Mouse (Mus musculus) liver, embryonic 14.5 days (tissue): ENCODE data around the gene Btbd9. TPM values are rescaled to one million over a fixed set of nuclear protein-coding genes. Genes with fewer than 3 reads are reported as not detected.

ENCODE experiments used
- ATAC-seq: fragments of 200-750 bp; cut with Nextera tagmentation; 2 replicates; pipeline ENCODE4 v1.8.0; 2017; ENCODE audit warnings: moderate number of reproducible peaks, mild to moderate bottlenecking, moderate library complexity; ENCODE audit not compliant: insufficient read depth
- DNase-seq, 3 experiments: peaks; one replicate each; pipeline ENCODE4 v3.0.0-alpha.2; 2012 to 2013; ENCODE audit warnings: low read depth in 3 of 3, low spot score in 3 of 3
- H3K27ac ChIP-seq: fragments of 300-500 bp; sonication (generic); 2 replicates; pipeline ENCODE4 v1.5.1; 2014; ENCODE audit warnings: moderate library complexity, mild to moderate bottlenecking, control low read depth, inconsistent platforms
- H3K27me3 ChIP-seq: fragments of 300-500 bp; sonication (generic); 2 replicates; pipeline ENCODE4 v1.6.1; 2014; ENCODE audit warnings: mild to moderate bottlenecking, low read length, moderate library complexity; ENCODE audit not compliant: control insufficient read depth, insufficient read depth
- H3K36me3 ChIP-seq: fragments of 300-500 bp; sonication (generic); replicated peaks from 2 replicates; pipeline ENCODE4 v1.6.1; 2014; ENCODE audit warnings: low read depth; ENCODE audit not compliant: control insufficient read depth, insufficient read depth
- H3K4me1 ChIP-seq, 2 experiments: fragments of 200-500 bp in 1 of 2; fragments of 300-500 bp in 1 of 2; sonication (generic) in 1 of 2; replicated peaks; 2 replicates each; pipeline ENCODE4 v1.6.1; 2012 to 2014; ENCODE audit warnings: antibody characterized with exemption in 1 of 2, inconsistent platforms in 1 of 2, low read length in 1 of 2; ENCODE audit not compliant: control insufficient read depth in 2 of 2, insufficient read depth in 2 of 2
- H3K4me2 ChIP-seq: fragments of 300-500 bp; sonication (generic); 2 replicates; pipeline ENCODE4 v1.6.1; 2014; ENCODE audit warnings: low read depth, mild to moderate bottlenecking, control low read depth, moderate library complexity
- H3K4me3 ChIP-seq, 2 experiments: fragments of 200-500 bp in 1 of 2; fragments of 300-500 bp in 1 of 2; sonication (generic) in 1 of 2; 2 replicates each; pipeline ENCODE4 v1.5.1; 2012 to 2014; ENCODE audit warnings: low read depth in 2 of 2, low read length in 2 of 2, mild to moderate bottlenecking in 2 of 2, control low read depth in 1 of 2, inconsistent platforms in 1 of 2, moderate library complexity in 1 of 2; ENCODE audit not compliant: insufficient read depth in 1 of 2
- H3K9ac ChIP-seq: fragments of 300-500 bp; sonication (generic); replicated peaks from 2 replicates; pipeline ENCODE4 v1.6.1; 2014; ENCODE audit warnings: mild to moderate bottlenecking, control low read depth, moderate library complexity
- H3K9me3 ChIP-seq: fragments of 300-500 bp; sonication (generic); 2 replicates; pipeline ENCODE4 v1.6.1; 2016; ENCODE audit warnings: low read length, mixed read lengths; ENCODE audit not compliant: control insufficient read depth
- CTCF ChIP-seq: IDR thresholded peaks from 2 replicates; pipeline ENCODE4 v1.5.1; 2016; ENCODE audit warnings: antibody characterized with exemption, low read depth, control low read depth
- EP300 ChIP-seq: IDR thresholded peaks from 2 replicates; pipeline ENCODE4 v1.6.1; 2016; ENCODE audit warnings: antibody characterized with exemption, low read depth
- WGBS: fragments of 180-500 bp; shearing (Covaris S2); extraction: QIAGEN DNeasy Blood & Tissue Kit; methylation state at CpG from one replicate; pipeline ENCODE4 v1.1.7; 2014; ENCODE audit not compliant: insufficient replicate concordance; 5-methylcytosine and 5-hydroxymethylcytosine counted together
- polyA plus RNA-seq, 2 experiments: library from polyadenylated mRNA; depleted of rRNA in 1 of 2; stranded (reverse) in 1 of 2; unstranded in 1 of 2; fragments of >200 nt; fragmentation: Nextera tagmentation in 1 of 2; extraction: Ambion mirVana in 1 of 2; gene quantifications; 2 replicates each; pipeline versions ENCODE4 v1.2.1 to v1.2.3; 2012 to 2014

Gene Btbd9
- polyA plus RNA-seq, 2 experiments, result 2.7 to 9.6 TPM

GRCm38 (mm10) chr17:30180197-30180596 lies 396.1 kb downstream of the Btbd9 start:
- TF ChIP-seq EP300 (no peak), CTCF (no peak)
- no peaks in the 10 kb centered on the region for H3K27me3 ChIP-seq
- no peak overlapping the region for H3K27ac ChIP-seq
- ATAC-seq (no peak), DNase-seq (no peak)
- H3K36me3 ChIP-seq, result no peaks in the 10 kb centered on the region
- H3K4me1 ChIP-seq, result no peaks in the 10 kb centered on the region
- no peak overlapping the region for H3K4me2 ChIP-seq
- H3K9ac ChIP-seq, result no peak overlapping the region
- H3K9me3 ChIP-seq, result no peaks in the 10 kb centered on the region
- WGBS, result 77% methylated on average over 6 of the region's 6 CpGs
- no peak overlapping the region for H3K4me3 ChIP-seq

GRCm38 (mm10) chr17:30178402-30178801 lies 397.9 kb downstream of the Btbd9 start:
- Histone ChIP-seq H3K4me1 (no peaks in the 10 kb centered on the region), H3K4me2 (no peak overlapping the region), H3K27ac (no peak overlapping the region), H3K36me3 (no peaks in the 10 kb centered on the region), H3K9me3 (no peaks in the 10 kb centered on the region), H3K27me3 (no peaks in the 10 kb centered on the region), H3K9ac (no peak overlapping the region), H3K4me3 (no peak overlapping the region)
- ATAC-seq (no peak), DNase-seq (no peak)
- WGBS, result 72% methylated on average over 1 of the region's 1 CpGs
- TF ChIP-seq CTCF (no peak), EP300 (no peak)

- 83% methylated on average over 4 of the region's 4 CpGs for WGBS
Observed at GRCm38 (mm10) chr17:30177435-30177834, 398.9 kb downstream of the Btbd9 start.

More at GRCm38 (mm10) chr17:30177435-30177834, 398.9 kb downstream of the Btbd9 start:
- Histone ChIP-seq H3K27me3 (no peaks in the 10 kb centered on the region), H3K4me3 (no peak overlapping the region), H3K9me3 (no peaks in the 10 kb centered on the region), H3K36me3 (no peaks in the 10 kb centered on the region), H3K4me2 (no peak overlapping the region), H3K4me1 (no peaks in the 10 kb centered on the region), H3K9ac (no peak overlapping the region), H3K27ac (no peak overlapping the region)
- DNase-seq (no peak), ATAC-seq (no peak)
- TF ChIP-seq CTCF, result no peak
- TF ChIP-seq EP300, result no peak

Other genes starting within 250 kb of the Btbd9 start
- gene Dnah8, start 47.9 kb upstream of the Btbd9 start, polyA plus RNA-seq (2012; rRNA removed), result 1.1 and 1.8 TPM in 2 replicates
- gene Dnah8, start 47.9 kb upstream of the Btbd9 start, polyA plus RNA-seq (2014; fragmentation: Nextera tagmentation; extraction: Ambion mirVana), result 0.83 and 1.2 TPM in 2 replicates
- gene Glo1, start 50.4 kb upstream of the Btbd9 start, polyA plus RNA-seq (2012; rRNA removed), result 98.1 and 103 TPM in 2 replicates
- gene Glo1, start 50.4 kb upstream of the Btbd9 start, polyA plus RNA-seq (2014; fragmentation: Nextera tagmentation; extraction: Ambion mirVana), result 273 and 280 TPM in 2 replicates